Mouse (Mus musculus) T-helper 2 cell (primary cell): ENCODE measurements around the gene Ccdc9b.

Experiments used
- in situ Hi-C: fragments of 300-600 bp; cut with MboI, MseI; formaldehyde crosslinking; loops from one replicate; pipeline ENCODE4 v1.15.1; 2025; ENCODE audit warnings: high pct_unique_total_duplicates

The Ccdc9b gene

DNA sequence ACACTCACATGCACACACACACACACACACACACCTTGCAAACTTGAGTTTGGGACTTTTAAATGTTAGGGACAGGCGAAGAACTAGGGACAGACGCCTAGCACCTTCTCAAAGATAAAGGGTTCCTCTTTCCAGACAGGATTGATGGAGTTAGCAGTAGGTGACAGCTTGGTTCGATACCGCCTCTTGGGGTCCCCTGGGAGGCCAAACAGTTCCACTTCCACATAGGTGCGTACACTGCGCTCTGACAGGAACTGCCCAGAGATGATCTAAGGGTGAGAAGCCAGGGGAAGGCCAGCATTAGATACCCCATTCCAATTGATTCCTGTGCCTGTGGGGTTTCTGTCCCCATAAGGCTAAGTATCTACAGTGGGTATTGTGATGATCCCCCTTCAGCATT is 48.8 kb downstream of the Ccdc9b start:
- in situ Hi-C loops, result loop anchor here (25.0 kb wide), 1 partner anchor 1624 kb away; no protein-coding TSS in a partner anchor

DNA sequence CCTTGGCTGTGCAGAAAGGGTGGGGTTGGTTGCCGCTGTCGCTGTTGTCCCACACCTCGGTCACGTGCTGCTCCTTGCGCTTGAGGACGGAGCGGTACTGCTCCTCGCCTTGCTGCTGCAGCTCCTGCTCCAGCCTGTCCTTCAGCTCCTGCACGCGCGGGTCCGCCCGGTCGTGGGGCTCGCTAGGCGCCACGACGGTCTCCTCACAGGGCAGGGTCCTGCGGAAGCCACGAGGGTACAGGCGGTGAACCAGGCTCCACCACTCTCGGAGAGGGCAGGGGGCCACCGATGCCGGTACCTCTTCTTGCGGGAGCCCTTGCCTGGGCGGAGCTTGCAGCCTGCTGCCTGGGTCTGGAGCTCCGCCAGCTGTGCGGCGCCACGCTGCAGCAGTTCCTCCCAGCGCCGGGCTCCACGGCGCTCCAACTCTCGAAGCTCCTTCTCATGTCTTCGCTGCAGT is 51.4 kb downstream of the Ccdc9b start:
- in situ Hi-C loops, result loop anchor here (25.0 kb wide), 1 partner anchor 1626 kb away; no protein-coding TSS in a partner anchor

- in situ Hi-C loops, result loop anchor here (25.0 kb wide), 1 partner anchor 1628 kb away; no protein-coding TSS in a partner anchor
Measured at GRCm38 (mm10) chr2:118709655-118710221, 52.7 kb downstream of the Ccdc9b start.

GRCm38 (mm10) chr2:118708472-118708871 is 54.0 kb downstream of the Ccdc9b start:
- in situ Hi-C loops, result loop anchor here (25.0 kb wide), 1 partner anchor 1629 kb away; no protein-coding TSS in a partner anchor

GRCm38 (mm10) chr2:118706436-118706835 is 56.0 kb downstream of the Ccdc9b start:
- in situ Hi-C loops, result loop anchor here (25.0 kb wide), 1 partner anchor 1631 kb away; no protein-coding TSS in a partner anchor
